Mouse (Mus musculus) cerebellum, postnatal 36 days (tissue): ENCODE results near the gene Gm45753.
A peak's percentile ranks its signal among the peaks of the same experiment; 100 is the strongest.

ENCODE experiments used
- DNase-seq, 2 experiments: peaks; one replicate each; pipeline ENCODE4 v3.0.0; 2021 to 2022; ENCODE audit warnings: mixed read lengths in 2 of 2

Gene Gm45753

DNA sequence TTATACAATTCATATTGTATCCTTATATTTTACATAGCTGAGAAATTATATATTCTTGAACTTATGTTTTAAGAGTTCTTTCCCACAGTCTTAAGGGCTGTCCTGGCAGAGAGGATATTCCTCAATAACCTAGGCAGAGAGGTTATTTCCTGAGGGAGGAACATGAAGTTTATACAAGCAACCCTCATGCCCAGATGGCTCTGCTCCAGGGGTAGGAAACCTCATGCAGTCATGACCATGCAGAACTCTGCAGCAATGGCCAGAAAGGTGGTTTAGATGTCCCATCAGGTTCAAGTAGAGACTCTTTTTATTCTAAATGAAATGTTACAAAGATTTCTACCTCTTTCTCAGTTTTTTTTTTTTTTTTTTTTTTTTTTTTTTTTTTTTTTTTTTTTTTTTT lies 39.2 kb downstream of the Gm45753 start:
- DNase-seq: no peak

DNA sequence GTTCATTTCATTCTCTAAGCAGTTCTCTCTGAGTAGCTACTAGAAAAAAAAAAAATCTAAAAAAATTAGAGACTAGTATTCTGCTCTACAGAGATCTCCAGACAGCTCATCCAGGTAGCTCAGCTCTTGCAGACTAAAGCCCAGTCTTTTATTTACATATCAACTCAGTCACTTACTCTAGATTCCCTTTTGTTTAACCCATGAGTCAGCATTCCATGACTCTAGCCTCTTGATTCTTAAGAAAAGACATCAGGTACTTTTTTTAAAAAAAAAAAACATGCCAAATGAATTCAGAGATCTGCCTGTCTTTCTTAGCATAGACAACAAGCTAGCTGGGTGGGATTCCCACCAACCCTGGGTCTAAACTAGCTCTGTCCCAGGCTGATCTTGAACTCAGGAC lies 39.8 kb downstream of the Gm45753 start:
- no peak for DNase-seq

GRCm38 (mm10) chr8:45267611-45268391 lies 40.5 kb downstream of the Gm45753 start:
- DNase-seq: no peak

DNA sequence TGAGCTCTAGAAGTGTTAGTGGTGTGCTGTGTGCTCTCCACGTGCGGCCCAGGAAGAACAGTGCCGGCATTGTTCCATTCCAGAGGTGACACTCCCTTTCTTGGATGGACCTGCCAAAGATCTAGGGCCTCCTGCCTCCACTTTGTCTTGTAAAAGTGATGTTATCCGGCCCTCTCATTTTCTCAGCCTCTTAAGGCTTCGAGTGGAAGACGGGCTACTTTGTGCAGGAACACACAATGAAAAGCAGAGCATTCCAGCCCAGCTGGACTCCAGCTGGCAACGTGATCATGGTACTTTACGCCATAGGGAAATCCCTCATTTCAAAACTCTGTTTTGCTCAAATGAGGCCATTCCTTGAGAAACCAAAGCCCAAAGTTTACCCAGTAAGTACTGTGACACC lies 41.3 kb downstream of the Gm45753 start:
- DNase-seq: no peak

DNA sequence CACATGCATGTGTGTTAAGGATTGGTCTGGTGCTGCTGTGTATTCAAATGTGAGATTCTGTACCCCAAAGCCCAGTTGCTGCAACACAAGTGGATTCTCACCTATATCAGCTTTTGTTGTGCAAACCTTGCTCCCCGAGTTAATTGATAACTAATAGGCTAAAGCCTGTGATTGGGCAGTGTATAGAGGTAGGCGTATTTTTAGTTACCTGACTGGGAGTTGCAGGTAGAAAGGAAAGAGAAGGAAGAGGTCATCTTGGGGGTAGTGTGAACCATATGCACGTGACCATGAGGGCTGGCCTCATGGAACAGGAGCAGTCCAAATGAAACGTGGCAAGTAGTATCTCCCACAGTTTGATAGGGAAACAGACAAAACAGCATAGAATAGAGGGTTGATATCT lies 43.3 kb downstream of the Gm45753 start:
- DNase-seq: no peak

DNA sequence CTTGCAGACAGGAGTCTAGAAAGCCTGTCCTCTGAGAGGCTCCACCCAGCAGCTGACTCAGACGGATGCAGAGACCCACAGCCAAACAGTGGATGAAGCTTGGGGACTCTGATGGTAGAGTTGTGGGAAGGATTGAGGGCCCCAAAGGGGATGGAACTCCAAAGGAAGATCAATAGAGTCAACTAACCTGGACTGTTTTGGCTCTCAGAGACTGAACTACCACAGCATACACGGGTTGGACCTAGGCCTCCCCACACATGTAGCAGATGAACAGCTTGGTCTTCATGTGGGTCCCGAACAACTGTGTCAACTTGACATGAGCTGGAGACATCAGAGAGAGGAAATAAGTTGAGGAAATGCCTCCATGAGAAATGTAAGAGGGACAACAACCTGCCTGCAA lies 45.4 kb downstream of the Gm45753 start:
- DNase-seq: no peak

DNA sequence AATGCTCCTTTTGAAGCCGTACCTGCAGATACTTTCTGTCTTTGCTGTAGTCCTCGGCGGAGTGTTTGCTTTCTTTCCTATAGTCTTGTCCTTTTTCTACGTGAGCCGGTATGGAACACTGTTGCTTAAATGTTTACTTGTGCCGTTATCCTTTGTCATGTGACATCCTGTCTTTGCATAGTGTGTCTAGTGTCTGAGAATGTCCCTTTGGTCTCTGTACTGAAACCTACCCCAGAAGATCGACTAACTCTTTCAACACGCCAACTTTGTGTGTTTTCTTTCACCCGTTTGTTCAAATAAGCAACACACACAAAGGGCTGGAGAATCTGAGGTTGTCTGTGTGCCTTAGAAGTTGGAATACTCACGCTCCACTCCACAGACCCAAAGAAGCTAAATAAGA lies 46.3 kb downstream of the Gm45753 start, which contains the start of gene F11:
Gene F11, minus strand, starts transcription at position 112 of the 400 bp plus-strand sequence.
- DNase-seq: no peak

DNA sequence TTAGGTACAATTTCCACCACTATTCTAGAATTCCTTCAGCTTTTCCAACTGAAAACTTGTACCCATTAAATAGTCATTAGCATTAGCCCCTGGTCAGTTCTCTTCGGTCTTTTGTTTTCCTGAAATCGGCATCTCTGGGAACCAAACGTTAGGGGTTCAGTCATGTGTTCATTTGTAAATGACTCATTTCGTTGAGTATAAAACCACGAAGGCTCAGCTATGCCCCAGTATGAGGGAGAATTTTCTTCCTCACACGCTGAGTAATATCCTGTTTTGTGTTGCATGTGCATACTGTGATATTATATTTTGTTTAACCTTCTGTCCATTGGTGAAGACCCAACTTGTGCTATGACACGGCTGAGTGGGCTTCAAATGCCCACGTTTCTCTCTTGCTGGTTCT lies 49.8 kb downstream of the Gm45753 start:
- no peak for DNase-seq

DNA sequence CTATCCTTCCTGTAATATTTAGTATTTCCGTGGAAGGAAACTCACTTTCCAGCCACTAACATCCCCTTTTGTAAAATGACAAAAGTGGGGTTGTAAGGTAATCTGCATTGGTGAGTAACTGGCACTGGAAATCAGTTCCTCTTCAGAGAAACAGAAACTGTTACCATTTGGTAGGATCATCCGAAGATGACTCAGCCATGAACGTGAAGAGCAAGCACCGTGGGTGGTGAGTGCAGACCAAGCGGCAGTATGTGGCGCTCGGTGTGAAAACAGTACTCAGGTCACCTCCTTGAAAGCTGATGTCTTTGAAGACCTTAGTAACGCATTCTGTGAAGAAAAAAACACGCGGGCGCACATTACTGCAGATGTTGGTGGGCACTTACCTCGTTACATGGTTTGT lies 53.2 kb downstream of the Gm45753 start:
- DNase-seq: no peak

GRCm38 (mm10) chr8:45254194-45254842 lies 53.9 kb downstream of the Gm45753 start:
- DNase-seq: no peak

- DNase-seq: no peak
Observed at GRCm38 (mm10) chr8:45253586-45253985, 54.7 kb downstream of the Gm45753 start.

DNA sequence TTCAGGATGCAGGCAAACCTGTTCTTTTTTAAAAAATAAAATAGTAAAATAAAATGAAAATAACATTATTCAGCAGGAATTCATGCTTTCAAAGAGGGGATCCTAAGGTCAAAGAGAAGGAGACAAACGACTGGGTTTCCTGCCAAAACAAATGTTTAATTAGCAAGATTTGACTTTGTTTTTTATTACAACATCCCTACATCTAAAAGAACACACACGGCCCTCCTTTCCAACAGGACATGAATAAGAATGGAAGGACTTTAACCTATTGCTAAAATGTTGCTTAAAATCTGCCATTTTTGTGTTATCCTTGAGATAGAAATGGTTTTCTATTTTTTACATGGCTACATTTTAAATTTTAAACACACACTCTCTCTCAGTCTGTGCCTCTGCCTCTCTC lies 55.2 kb downstream of the Gm45753 start:
- DNase-seq: no peak

DNA sequence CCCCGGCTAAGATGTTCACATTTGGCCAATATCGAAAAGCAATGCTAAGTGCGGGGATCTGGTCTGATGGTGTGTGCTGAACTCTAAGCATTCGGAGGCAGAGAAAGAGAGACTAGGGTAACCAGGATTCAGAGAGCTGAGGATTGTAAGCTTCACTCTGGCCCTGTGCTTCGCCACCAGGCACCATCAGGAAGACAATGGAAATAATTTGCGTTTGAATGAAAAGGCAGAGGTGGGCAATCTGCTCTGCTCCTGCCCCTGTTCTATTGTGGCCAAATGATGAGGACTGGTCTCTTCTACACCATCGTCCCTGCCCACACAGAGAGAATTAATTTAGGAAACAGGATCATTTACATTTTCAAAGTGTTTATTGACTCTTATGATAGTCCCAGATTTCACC lies 62.0 kb downstream of the Gm45753 start:
- DNase-seq: no peak

DNA sequence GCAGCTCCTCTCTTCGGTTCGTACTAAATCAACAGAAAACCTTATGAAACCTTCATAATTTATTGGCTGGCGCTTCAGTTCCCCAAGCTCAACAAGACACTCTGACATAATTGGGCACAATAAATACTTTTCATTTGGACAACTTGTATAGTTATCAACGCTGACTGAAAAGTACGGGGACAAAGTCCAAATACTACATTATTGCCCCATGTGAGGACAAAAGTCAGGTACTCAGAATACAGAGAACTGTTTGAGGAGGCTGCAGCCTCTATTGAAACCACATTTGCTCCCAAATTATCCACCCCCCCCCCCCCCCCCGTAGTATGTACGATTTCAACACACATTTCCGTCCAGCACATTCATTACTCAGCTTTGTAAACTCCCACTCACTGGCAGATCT lies 68.9 kb downstream of the Gm45753 start:
- no peak for DNase-seq

- DNase-seq: peak in 1 of 2 experiments; percentile 41
Observed at GRCm38 (mm10) chr8:45238282-45238681, 70.0 kb downstream of the Gm45753 start.

- DNase-seq: peak; percentile 34 to 38
Observed at GRCm38 (mm10) chr8:45236164-45236912, 71.9 kb downstream of the Gm45753 start.

GRCm38 (mm10) chr8:45235228-45235627 lies 73.0 kb downstream of the Gm45753 start:
- no peak for DNase-seq

- no peak for DNase-seq
Observed at GRCm38 (mm10) chr8:45233256-45233655, 75.0 kb downstream of the Gm45753 start.
